Mouse (Mus musculus) urinary bladder, postnatal 4 days (tissue): Measurements from ENCODE around the gene Lgals12.

ENCODE experiments used
- DNase-seq, 2 experiments: peaks; one replicate each; pipeline ENCODE4 v3.0.0; 2021 to 2022; ENCODE audit warnings: low spot score in 2 of 2

The Lgals12 gene

DNA sequence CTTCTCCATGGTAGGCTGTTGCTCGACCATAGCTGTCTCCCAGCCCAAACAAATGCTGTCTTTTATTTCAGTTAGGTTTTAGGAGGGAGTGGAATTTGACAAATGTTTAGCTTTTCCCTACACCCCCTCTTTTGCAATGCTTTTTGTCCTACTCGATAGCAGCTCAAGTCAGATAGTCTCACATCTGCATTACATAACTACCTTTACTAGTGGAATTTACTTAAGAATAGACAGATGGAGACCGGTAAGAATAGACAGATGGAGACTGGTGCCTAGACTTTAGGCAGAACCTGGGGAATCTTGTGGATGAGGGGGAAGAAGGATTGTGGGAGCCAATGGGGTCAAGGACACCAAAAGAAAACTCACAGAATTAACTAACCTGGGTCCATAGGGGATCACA is 23.4 kb downstream of the Lgals12 start:
- DNase-seq, result no peak

- DNase-seq, result no peak
These were observed 23.9 kb downstream of the Lgals12 start for GRCm38 (mm10) chr19:7583101-7583500.

GRCm38 (mm10) chr19:7581042-7581441 is 26.0 kb downstream of the Lgals12 start:
- no peak for DNase-seq

DNA sequence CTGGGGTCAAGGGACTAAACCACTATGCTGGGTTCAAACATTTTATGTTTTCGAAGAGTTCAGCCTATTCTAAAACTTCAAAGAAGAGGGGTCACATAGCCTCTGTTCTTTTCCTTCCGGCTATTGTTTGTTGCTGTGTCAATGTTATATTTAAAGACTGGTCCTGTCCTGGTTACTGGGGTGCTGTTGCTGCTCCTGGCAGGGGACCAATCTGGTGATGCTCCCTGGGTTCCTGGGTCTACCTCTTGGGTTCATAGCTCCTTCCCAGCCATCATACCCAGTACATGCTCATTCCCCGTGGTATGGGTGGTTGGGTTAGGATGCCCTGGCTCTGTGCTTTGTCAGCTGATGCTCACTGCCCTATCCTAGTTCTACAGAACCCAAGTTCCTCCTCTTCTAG is 29.3 kb downstream of the Lgals12 start:
- no peak for DNase-seq

DNA sequence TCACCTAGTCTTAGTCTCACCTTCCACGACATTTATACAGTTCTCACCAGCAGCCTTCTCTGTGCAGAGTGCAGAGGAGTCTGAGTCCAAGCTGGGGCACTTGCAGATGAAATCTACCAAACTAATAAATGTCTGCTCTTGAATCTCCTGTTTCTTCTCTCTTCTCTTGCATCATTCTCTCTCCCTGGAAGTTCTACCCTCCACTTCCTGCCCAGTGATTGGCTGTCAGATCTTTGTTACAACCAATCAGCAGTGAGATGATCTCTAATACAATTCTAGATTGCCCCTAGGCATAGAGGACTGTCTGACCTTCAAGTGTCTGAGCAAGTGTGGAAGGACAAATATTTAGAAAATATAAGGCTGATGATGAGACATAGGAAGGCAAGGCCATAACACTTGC is 30.8 kb downstream of the Lgals12 start:
- DNase-seq, result no peak

DNA sequence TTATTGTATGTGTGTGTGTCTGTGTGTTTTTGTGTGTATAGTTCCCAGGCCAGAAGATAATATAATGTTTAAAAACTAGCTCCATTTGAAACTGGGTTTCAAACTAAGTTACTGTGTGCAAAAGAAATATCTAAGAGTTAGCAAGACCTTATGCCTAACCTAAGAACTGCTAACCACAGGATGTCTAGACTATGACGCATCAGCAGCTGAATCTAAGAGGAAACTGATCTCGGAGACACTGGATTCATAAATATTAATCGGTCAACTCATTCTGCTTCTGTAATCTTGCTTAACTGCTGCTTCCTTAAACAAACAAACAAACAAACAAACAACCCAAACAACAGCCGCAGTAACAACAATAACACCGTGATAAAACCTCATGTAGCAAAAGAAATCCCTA is 37.3 kb downstream of the Lgals12 start:
- DNase-seq, result no peak

- no peak for DNase-seq
These were observed 38.6 kb downstream of the Lgals12 start for GRCm38 (mm10) chr19:7568364-7568763.

DNA sequence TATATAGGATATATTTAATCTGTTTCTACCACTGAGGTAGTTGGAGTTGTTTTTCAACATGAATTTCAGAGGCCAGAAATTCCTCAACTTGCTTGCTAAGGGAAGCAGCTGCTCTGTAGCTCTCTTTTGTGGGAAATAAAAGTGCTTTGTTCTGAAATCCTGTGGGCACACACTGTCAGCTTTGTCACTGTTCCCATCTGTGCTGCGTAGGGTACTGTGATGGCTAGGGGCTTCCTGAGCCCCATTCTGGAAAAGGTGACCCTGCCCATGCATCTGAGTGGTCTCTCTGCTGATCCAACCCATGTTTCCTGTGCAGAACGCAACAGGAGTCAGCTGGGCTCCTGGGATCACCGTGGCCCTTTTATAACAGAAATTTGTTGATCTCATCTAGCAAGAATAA is 40.2 kb downstream of the Lgals12 start:
- no peak for DNase-seq

DNA sequence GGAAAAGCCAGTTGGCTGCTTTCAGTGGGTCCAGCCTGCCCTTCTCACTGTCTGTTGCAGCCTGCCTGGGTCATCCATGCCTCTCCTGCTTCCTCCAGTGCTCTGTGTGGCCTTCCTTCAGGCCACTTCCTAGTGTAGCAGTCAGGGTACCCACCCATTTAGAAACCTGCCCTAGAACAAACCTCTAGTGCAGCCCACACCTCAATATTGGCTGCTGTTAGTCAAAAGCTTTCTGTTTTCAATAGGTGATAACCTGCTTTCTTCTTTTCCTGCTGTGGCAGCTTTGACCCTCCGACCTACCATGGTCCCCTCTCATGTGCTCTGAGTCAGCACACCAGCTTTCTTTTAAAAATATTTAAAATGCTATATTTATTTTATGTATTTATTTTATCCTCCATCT is 42.5 kb downstream of the Lgals12 start:
- no peak for DNase-seq

DNA sequence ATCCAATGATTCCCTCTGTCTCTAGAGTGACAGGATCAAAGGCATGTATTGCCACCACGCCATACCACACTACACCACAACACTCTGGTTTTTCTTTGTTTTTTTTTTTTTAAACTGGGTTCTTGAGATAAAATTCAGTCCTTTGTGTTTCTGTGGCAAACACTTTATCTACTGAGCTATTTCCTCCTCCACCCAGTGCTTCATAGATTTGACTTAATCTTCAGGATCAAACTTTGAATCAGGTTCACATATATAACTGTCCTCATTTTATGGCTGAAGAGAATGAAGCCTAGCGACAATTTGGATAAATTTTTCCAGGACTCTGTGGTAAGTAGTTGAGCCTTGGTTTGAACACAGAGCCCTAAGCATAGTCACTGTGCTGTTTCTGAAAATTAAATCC is 43.3 kb downstream of the Lgals12 start:
- DNase-seq, result no peak

DNA sequence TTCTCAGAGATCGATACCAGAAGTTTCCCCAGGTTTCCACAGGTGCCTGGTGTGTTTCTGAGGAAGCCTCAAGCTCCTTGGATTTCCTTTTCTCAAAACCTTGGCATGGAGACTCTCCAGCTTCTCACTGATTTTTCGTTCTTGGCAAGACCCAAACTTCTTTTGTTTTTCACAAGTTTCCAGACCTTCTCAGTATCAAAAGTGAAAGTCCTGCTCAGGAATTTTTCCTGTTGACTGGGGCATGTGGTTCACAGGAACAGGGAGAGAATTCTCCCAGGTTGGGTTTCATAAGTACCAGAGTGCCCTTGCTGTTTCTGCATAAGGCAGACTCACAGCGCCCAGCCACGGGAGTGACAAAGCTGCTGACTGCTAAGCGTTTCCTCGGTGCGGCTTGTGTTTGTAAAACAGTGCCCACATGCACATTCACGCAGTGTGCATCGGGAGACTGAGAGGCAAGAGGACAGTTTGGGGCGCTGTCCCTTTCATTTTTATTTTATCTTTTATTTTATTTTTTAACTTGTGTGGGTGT is 44.3 kb downstream of the Lgals12 start:
- DNase-seq, result peak in 1 of 2 experiments; percentile 6

DNA sequence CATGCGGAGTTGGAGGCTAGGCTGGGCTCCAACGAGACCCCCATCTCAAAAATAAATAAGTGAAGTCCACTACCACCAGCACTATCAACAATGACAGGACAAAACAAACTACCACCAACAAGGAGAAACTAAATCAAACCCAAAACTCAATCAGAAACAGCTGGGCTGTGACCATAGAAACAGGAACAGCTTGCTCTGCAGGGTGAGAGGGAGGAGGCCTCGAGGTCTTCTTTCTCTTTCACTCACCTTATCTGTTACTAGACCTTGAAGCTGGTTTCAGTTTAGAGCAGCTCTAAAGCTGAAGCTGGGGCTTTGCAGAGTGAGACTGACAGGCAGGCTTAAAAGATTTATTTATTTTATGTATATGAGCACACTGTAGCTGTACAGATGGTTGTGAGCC is 45.5 kb downstream of the Lgals12 start:
- DNase-seq, result no peak

DNA sequence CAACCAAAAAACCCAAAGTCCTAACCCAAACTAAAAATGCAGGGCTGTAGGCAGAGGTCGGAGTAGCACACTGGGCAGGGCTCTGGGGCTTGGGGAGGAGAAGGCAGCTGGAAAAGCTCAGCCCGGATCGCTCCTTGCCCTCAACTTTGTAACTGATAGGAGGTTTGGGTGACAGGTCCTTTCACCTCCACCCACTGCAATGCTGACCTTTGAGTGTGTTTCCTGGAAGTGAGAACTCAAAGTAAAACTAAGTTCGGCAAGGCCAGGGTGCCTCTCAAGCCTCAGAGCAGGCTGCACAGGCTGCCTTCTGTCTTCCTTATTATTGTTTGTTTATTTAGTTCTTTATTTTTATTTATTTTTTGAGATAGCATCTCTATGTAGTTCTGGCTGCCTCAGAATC is 47.0 kb downstream of the Lgals12 start:
- no peak for DNase-seq

- no peak for DNase-seq
These were observed 48.3 kb downstream of the Lgals12 start for GRCm38 (mm10) chr19:7558675-7559074.

GRCm38 (mm10) chr19:7557844-7558243 is 49.1 kb downstream of the Lgals12 start:
- no peak for DNase-seq

DNA sequence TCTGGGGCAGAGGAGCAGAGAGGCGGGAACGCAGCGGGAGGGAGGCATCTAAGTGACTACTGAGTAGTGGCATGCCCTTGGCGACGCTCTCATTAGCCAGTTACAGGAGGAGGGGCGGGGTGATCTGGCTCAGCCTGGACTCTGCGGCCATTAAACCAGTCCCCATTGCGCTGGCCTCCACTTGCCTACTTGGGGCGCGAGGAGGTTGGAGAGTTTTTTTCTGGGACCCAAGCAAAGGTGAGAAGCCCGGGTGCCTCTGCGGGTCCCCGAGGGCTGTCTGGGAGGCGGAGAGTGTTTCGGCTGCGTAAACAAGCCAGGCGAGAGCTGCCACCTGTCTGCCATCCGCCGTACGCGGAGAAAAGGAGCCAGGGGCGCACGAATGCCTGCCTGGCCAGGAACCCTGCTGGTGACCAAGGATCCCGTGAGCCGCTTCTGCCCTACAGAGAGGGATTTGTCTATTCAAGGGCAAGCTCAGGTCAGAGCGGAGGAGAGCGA is 49.6 kb downstream of the Lgals12 start, which contains the start of gene Pla2g16:
Gene Pla2g16 (plus strand): TSS at position 132 of the 495 bp plus-strand sequence.
- DNase-seq, result peak; percentile 48 to 65

DNA sequence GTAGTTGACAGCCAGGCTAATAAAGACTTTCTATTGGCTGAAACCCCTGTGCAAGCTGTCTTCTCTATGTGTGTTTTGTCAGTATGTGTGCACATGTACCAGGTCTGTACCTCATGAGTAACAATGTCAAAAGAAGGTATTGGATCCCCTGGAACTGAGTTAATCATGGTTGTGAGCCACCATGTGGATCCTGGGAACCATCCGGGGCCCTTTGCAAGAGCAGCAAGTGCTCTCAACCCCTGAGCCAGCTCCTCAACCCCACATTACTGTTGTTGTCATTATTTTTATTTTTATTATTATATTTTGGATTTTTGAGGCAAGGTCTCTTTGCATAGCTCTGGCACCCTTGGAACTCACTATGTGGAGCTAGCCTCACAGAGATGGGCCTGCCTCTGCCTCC is 50.4 kb downstream of the Lgals12 start:
- DNase-seq, result no peak

DNA sequence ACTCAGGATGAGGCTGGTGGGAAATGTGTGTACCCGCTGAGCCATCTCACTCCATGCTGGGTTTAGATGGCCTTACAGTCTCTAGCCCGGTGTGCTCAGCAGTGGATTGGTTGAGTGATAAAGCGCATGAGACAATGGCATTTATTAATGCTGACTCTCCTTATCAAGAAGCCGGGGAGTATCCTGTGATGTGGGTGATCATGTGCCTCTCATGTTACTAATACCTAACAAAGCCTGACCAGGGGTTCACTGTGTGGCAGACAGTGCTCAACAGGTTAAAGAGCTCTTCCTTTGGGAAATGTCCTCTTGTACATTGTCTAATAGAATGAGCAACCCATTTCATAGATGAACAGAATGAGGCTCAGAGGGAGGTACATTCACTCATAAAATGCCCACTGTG is 52.1 kb downstream of the Lgals12 start:
- no peak for DNase-seq

- DNase-seq, result no peak
These were observed 53.6 kb downstream of the Lgals12 start for GRCm38 (mm10) chr19:7553441-7553840.

DNA sequence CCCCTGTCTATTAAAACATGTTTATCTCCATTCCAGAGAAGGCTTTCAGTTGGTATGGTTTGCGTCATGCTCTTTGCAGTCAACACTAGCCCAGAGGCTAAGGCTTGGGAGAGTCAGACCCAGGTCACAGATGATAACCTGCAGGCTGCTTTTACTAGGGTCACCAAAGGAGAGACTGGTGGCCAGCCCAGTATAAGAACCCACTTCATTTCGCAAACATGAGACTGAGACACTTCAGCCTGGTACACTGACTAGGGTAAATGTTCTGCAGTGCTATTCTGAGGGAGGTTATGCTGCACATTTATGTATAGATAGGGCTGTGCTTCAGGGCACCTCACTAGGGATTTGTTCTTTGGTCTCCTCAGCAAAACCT is 54.7 kb downstream of the Lgals12 start:
- DNase-seq, result no peak

DNA sequence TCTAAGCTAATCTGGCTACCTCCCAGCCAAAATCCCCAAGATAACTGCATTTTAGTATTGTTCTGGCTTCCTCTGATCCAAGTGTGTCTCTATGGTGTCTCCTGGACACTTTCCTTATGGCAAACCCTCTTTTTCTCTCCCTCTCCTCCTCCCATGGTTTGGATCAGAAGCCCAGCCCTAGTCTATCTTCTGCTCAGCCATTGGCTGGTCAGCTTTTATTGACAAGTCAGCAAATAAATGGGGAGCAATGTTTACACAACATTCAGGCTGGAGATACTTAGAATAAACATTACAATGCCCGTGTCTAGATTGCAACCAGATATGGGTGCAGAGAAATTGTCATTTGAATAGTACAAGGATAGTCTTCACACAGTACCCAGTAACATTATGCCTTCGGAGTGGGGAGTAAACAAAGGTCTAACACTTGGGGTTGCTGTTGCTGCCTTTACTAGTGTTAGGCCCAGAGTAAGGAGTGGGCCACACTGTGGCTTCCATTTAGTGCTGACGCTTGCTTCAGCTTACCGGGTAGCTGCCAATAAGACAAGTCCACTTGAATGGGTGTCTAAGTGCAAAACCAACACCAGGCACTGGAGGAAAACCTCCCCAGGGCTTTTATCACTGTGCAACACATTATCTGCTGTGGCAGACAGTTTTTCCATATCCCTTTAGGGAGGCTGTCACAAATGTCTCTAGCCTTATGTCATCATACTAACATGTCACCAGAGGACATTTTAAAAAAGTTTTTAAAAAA is 55.3 kb downstream of the Lgals12 start:
- DNase-seq, result no peak

DNA sequence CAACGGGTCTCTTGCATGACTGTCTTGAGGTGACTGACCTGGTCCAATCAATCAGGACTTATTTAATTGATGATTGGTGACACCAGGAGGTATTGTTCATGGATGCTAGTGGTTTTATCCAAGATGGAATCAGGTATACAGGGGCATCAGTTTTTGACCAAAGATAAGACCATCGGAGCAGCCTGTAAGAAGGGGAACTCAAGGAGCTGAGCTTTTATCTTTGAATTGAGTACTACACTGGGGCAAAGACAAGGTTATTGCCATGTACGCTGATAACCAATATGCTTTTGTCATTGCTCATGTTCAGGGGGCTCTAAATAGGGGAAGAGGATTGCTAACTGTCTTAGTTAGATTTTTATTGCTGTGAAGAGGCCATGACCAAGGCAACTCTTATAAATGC is 58.1 kb downstream of the Lgals12 start:
- no peak for DNase-seq
